Mouse (Mus musculus) neural tube, embryonic 11.5 days (tissue): ENCODE measurements around the gene Krtap29-1. TPM values are rescaled to one million over a fixed set of nuclear protein-coding genes. Genes with fewer than 3 reads are reported as not detected.

Experiments
- ATAC-seq: fragments of 200-750 bp; cut with Nextera tagmentation; 2 replicates; pipeline ENCODE4 v1.8.0; 2017; ENCODE audit warnings: moderate number of reproducible peaks, mild to moderate bottlenecking, moderate TSS enrichment, moderate library complexity; ENCODE audit not compliant: insufficient read depth, low FRiP score, low TSS enrichment
- DNase-seq: peaks from one replicate; pipeline ENCODE4 v3.0.0-alpha.2; 2015; ENCODE audit warnings: low spot score
- H3K27ac ChIP-seq: fragments of 300-500 bp; sonication (generic); 2 replicates; pipeline ENCODE4 v1.5.1; 2014; ENCODE audit warnings: low read depth, mild to moderate bottlenecking, low read length
- H3K27me3 ChIP-seq: fragments of 300-500 bp; sonication (generic); 2 replicates; pipeline ENCODE4 v1.6.1; 2014; ENCODE audit warnings: mild to moderate bottlenecking, low read length, mixed read lengths; ENCODE audit not compliant: control insufficient read depth, insufficient read depth
- H3K36me3 ChIP-seq: fragments of 300-500 bp; sonication (generic); 2 replicates; pipeline ENCODE4 v1.6.1; 2014; ENCODE audit warnings: mild to moderate bottlenecking, low read length, moderate library complexity, mixed read lengths; ENCODE audit not compliant: control insufficient read depth, insufficient read depth
- H3K4me1 ChIP-seq: fragments of 300-500 bp; sonication (generic); 2 replicates; pipeline ENCODE4 v1.6.1; 2014; ENCODE audit warnings: low read length, mixed read lengths; ENCODE audit not compliant: control insufficient read depth, insufficient read depth
- H3K4me2 ChIP-seq: fragments of 300-500 bp; sonication (generic); 2 replicates; pipeline ENCODE4 v1.6.1; 2014; ENCODE audit warnings: low read depth, mild to moderate bottlenecking, moderate library complexity
- H3K4me3 ChIP-seq: fragments of 300-500 bp; sonication (generic); 2 replicates; pipeline ENCODE4 v1.5.1; 2014; ENCODE audit warnings: low read depth, low read length
- H3K9ac ChIP-seq: fragments of 300-500 bp; sonication (generic); 2 replicates; pipeline ENCODE4 v1.6.1; 2014; ENCODE audit warnings: mild to moderate bottlenecking, low read length
- H3K9me3 ChIP-seq: fragments of 300-500 bp; sonication (generic); 2 replicates; pipeline ENCODE4 v1.6.1; 2016; ENCODE audit warnings: low read length; ENCODE audit not compliant: control insufficient read depth
- WGBS: fragments of 180-500 bp; shearing (Covaris S2); extraction: QIAGEN DNeasy Blood & Tissue Kit; methylation state at CpG from one replicate; pipeline ENCODE4 v1.1.7; 2014; 5-methylcytosine and 5-hydroxymethylcytosine counted together
- polyA plus RNA-seq: library from polyadenylated mRNA; unstranded; fragments of >200 nt; fragmentation: Nextera tagmentation; extraction: Ambion mirVana; gene quantifications from 2 replicates; pipeline ENCODE4 v1.2.1, GENCODE M21; 2014

Krtap29-1 gene
- polyA plus RNA-seq = not detected in 2 replicates

DNA sequence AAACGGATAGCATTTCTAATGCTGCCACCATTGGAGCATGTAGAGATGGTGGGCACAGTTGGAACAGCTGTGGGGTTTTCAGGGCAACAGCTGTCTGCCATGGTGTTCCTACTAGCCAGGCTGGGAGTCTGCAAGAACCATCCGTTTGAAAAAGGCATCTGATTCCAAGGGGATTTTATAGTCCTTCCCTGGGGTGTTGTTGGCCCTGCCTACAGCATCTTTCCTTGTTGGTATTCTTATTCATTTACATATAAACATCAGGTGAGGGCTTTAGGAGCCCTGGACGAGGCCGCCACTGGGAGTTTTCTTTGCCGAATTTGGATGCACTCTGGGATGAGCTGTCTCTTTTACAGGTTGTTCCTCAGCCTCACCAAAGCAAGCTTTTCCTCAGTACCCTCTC, at the start of gene Krtap29-1:
Gene Krtap29-1, minus strand, starts transcription at position 101 of the 400 bp plus-strand sequence.
- Histone ChIP-seq H3K4me3 (no peak within 1 kb of the TSS), H3K27me3 (no peaks in the 10 kb centered on the region), H3K9ac (no peak within 1 kb of the TSS), H3K9me3 (no peaks in the 10 kb centered on the region), H3K36me3 (no peaks in the 10 kb centered on the region), H3K4me2 (no peak within 1 kb of the TSS), H3K27ac (no peak within 1 kb of the TSS), H3K4me1 (no peaks in the 10 kb centered on the region)
- ATAC-seq (no peak), DNase-seq (no peak)
- 65% methylated on average over 5 of the region's 5 CpGs for WGBS

DNA sequence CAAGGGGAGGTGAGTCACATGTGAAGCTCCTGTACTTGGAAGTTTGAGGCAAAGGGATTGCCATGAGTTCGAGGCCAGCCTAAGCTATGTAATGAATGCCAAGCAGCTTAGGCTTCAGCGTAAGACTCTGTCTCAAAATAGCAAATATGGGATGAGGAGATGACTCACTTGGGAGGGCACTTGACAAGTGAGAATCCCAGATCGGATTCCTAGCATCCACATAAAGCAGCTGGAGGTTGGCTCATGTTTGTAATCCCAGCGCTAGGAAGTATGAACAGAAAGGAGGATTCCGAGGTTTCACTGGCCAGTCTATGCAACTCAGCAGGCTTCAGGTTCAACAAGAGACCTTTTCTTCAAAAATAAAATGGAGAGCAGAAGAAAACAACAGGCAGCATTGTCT, 42.6 kb upstream of the Krtap29-1 start:
- no peaks in the 10 kb centered on the region for H3K4me1 ChIP-seq
- no peak overlapping the region for H3K4me2 ChIP-seq
- DNase-seq (no peak), ATAC-seq (no peak)
- H3K9me3 ChIP-seq = no peaks in the 10 kb centered on the region
- no peak overlapping the region for H3K4me3 ChIP-seq
- no peaks in the 10 kb centered on the region for H3K27me3 ChIP-seq
- H3K27ac ChIP-seq = no peak overlapping the region
- WGBS = 88% methylated on average over 5 of the region's 5 CpGs
- H3K36me3 ChIP-seq = no peaks in the 10 kb centered on the region
- no peak overlapping the region for H3K9ac ChIP-seq

DNA sequence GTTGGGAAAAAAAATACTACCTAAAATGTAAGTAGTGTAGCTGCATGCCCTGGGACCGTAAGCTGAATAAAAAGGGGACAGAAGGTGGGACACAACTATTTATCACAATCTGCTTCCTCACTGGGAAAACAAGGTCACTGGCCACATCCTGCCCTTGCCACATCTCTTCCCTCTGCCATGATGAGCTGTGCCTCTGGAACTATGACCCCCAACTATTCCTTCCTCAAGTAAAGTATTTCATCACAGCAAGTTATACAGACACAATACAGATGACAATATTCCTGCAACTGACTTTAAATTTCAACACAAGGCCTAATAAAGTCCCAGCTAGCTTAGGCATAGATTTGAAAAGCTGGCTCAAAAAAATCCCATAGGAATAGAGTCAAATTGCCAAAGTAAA, 40.6 kb upstream of the Krtap29-1 start:
- no peak overlapping the region for H3K27ac ChIP-seq
- H3K4me2 ChIP-seq = no peak overlapping the region
- WGBS = 93% methylated on average over 1 of the region's 1 CpGs
- no peak overlapping the region for H3K4me3 ChIP-seq
- no peak for DNase-seq
- H3K4me1 ChIP-seq = no peaks in the 10 kb centered on the region
- no peaks in the 10 kb centered on the region for H3K9me3 ChIP-seq
- no peaks in the 10 kb centered on the region for H3K27me3 ChIP-seq
- H3K9ac ChIP-seq = no peak overlapping the region
- ATAC-seq = no peak
- no peaks in the 10 kb centered on the region for H3K36me3 ChIP-seq

DNA sequence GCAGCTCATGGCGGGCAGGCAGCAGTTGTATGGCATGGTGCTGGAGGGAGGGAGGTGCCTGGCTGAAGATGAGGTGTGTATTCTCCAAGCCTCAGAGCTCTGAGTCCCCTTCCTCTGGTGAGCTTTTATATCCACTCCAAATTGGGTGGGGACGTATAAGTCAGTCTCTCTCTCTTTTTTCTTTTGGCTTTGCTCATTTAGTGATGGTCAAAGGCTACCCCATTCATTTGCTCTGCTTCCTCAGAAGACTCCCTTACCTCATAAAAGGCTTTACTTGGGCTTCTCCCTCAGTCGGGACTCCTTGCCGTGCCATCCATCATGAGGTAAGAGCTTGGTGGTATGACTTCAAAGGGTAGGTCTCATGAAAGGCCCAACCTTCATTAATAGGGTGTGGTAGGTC, 37.3 kb upstream of the Krtap29-1 start, which contains the start of gene Krt33a:
Gene Krt33a, minus strand, starts transcription at position 101 of the 400 bp plus-strand sequence.
- Histone ChIP-seq H3K9ac (no peak within 1 kb of the TSS), H3K27ac (no peak within 1 kb of the TSS), H3K9me3 (no peaks in the 10 kb centered on the region), H3K36me3 (no peaks in the 10 kb centered on the region), H3K4me2 (no peak within 1 kb of the TSS), H3K4me1 (no peaks in the 10 kb centered on the region), H3K4me3 (no peak within 1 kb of the TSS), H3K27me3 (no peaks in the 10 kb centered on the region)
- ATAC-seq = no peak
- WGBS = 59% methylated on average over 3 of the region's 4 CpGs
- no peak for DNase-seq

DNA sequence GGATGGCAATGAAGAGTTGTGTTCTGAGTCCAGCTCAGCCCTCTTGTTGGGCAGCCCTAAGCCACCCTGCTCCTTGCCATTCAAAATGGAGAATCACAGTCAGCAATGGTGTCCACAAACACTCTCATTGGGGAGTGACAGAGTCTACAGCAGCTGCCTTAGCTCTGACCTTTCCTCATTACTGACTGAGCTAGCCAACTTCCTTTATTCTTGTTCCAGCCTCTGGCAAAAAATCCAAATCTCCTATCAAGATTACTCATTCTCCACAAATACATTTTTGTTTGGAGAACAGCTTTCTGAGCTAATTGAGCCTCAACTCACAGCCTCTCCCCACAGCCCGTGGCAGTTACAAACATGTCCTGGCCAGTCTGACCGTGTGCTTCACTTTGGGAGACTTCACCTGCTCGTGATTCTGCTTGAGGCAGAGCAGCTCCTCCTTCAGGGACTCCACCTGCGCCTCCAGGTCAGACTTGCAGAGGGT, 34.9 kb upstream of the Krtap29-1 start:
- H3K36me3 ChIP-seq = no peaks in the 10 kb centered on the region
- H3K27ac ChIP-seq = no peak overlapping the region
- no peak overlapping the region for H3K4me2 ChIP-seq
- WGBS = 83% methylated on average over 4 of the region's 4 CpGs
- no peaks in the 10 kb centered on the region for H3K4me1 ChIP-seq
- DNase-seq = no peak
- H3K27me3 ChIP-seq = no peaks in the 10 kb centered on the region
- no peak overlapping the region for H3K4me3 ChIP-seq
- H3K9ac ChIP-seq = no peak overlapping the region
- no peak for ATAC-seq
- H3K9me3 ChIP-seq = no peaks in the 10 kb centered on the region

DNA sequence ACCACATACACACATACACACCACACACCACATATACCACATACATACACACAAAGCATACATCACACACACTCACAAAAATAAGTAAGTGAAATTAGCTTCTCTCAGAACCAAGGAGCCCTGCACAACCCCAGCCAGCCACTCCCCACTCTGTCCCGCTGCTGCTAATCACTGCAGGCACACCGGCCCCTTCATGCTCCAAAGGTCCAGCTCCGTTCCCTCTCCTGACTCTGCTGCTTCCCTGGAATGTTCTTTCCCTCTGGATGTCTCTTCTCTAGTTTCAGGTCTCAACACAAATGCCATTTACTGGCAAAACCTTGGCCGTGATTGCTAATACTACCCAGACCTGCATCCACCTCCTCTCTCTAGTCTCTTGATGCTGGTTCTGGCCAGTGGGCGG, 31.8 kb upstream of the Krtap29-1 start:
- DNase-seq = no peak
- Histone ChIP-seq H3K9ac (no peak overlapping the region), H3K36me3 (no peaks in the 10 kb centered on the region), H3K27me3 (no peaks in the 10 kb centered on the region), H3K4me2 (no peak overlapping the region), H3K9me3 (no peaks in the 10 kb centered on the region), H3K4me1 (no peaks in the 10 kb centered on the region), H3K27ac (no peak overlapping the region), H3K4me3 (no peak overlapping the region)
- no peak for ATAC-seq
- 87% methylated on average over 5 of the region's 5 CpGs for WGBS

DNA sequence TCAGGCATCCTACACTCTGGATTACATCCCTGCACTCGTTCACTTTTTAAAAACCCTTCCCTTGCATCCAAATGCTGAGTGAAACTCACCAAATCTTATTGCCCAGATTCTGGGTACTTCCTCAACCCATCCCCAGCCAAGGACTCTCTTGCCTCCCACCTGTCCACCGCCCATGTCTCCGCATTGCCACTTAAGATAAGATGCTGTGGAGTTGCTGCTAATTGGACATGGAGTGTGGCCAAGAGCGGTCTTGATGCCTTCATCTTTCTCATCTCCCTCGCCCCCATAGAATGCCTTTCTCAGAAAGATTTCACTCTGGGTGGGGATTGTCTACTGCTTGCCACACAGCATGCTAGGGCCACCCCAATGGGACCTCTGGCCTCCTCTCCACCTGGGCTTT, 29.5 kb upstream of the Krtap29-1 start:
- no peak overlapping the region for H3K4me2 ChIP-seq
- H3K9me3 ChIP-seq = no peaks in the 10 kb centered on the region
- H3K4me3 ChIP-seq = no peak overlapping the region
- H3K27ac ChIP-seq = no peak overlapping the region
- ATAC-seq (no peak), DNase-seq (no peak)
- no peaks in the 10 kb centered on the region for H3K36me3 ChIP-seq
- H3K4me1 ChIP-seq = no peaks in the 10 kb centered on the region
- WGBS = 88% methylated on average over 5 of the region's 5 CpGs
- H3K27me3 ChIP-seq = no peaks in the 10 kb centered on the region
- no peak overlapping the region for H3K9ac ChIP-seq

DNA sequence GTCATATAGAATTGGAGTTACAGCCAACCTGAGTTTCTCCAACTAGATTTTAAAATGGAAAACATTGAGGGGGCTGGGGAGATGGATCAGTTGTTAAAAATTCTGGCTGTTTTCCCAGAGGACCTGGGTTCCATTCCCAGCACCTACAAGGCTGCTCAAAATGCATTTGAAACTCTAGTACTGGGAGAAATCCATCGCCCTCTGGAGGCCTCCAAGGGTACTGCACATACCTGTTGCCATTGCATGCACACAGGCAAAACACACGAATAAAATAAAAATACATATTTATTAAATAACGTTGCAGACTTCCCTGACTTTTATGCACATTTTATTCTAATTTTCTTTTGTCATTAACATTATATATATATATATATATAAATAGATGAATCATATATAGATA, 27.8 kb upstream of the Krtap29-1 start:
- Histone ChIP-seq H3K9me3 (no peaks in the 10 kb centered on the region), H3K27ac (no peak overlapping the region), H3K9ac (no peak overlapping the region), H3K36me3 (no peaks in the 10 kb centered on the region), H3K4me3 (no peak overlapping the region), H3K4me2 (no peak overlapping the region), H3K4me1 (no peaks in the 10 kb centered on the region), H3K27me3 (no peaks in the 10 kb centered on the region)
- DNase-seq = no peak
- no peak for ATAC-seq
- 56% methylated on average over 3 of the region's 3 CpGs for WGBS

DNA sequence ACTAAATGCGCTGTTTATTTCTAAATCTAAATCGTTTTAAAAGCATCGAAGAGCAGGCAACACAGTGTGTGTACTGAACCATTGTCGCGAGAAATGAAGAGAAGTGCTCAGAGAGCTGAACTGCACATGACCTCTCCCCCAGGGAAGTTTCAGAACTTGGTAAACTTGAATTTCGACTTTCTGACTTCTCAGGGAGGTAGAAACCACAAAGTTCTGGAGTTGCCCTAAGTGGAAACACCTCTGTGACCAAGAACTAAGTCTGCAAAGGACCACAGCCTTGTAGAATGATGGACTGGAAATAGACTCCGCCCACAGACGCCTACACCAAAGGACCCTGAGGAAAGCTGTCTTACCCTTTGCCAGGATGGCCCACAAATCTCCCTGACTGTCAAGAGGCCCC, 27.1 kb upstream of the Krtap29-1 start:
- Histone ChIP-seq H3K9ac (no peak overlapping the region), H3K4me3 (no peak overlapping the region), H3K4me2 (no peak overlapping the region), H3K27me3 (no peaks in the 10 kb centered on the region), H3K36me3 (no peaks in the 10 kb centered on the region), H3K27ac (no peak overlapping the region), H3K4me1 (no peaks in the 10 kb centered on the region), H3K9me3 (no peaks in the 10 kb centered on the region)
- no peak for ATAC-seq
- WGBS = 89% methylated on average over 8 of the region's 8 CpGs
- no peak for DNase-seq
